Mouse (Mus musculus): ENCODE data around the gene Thnsl2. TPM values are rescaled to one million over a fixed set of nuclear protein-coding genes. Genes with fewer than 3 reads are reported as not detected.

The Thnsl2 gene
- total RNA-seq (2014; fragmentation: Nextera tagmentation) (not detected in 2 replicates), total RNA-seq (2017) (not detected in 2 replicates), polyA plus RNA-seq (2012) (not detected in 2 replicates)

GRCm38 (mm10) chr6:71143894-71144455, at the start of gene Thnsl2:
Thnsl2 (minus strand) TSS chr6:71144439.
- no peak within 1 kb of the TSS for H3K4me3 ChIP-seq (ENCODE audit: low read depth, low read length)
- no peaks in the 10 kb centered on the region for H3K4me1 ChIP-seq (ENCODE audit: insufficient read depth, low read depth, low read length)
- H3K36me3 ChIP-seq (replicated peaks): no peaks in the 10 kb centered on the region
- H3K9me3 ChIP-seq (replicated peaks): no peaks in the 10 kb centered on the region
- ATAC-seq (ENCODE audit: extremely low read depth, insufficient number of reproducible peaks, low FRiP score, poor library complexity, severe bottlenecking) (no peak), DNase-seq (ENCODE audit: low spot score) (no peak)
- H3K27me3 ChIP-seq (ENCODE audit: insufficient read depth, low read length): peaks cover 12% of the 10 kb centered on the region; the same call in 1 of the 2 replicates
- TF ChIP-seq TAL1 (conservative IDR thresholded peaks at IDR 0.05; ENCODE audit: low read depth, low read length): no peak
- TF ChIP-seq POLR2AphosphoS5 (IDR thresholded peaks at IDR 0.05; ENCODE audit: insufficient replicate concordance, low read depth, low read length): no peak
- TF ChIP-seq CTCF (IDR thresholded peaks at IDR 0.05; ENCODE audit: low read depth, low read length): no peak
- no peak for TF ChIP-seq GATA2 (IDR thresholded peaks at IDR 0.05; ENCODE audit: borderline replicate concordance, low read depth, low read length)
- no peak for TF ChIP-seq GATA1 (IDR thresholded peaks at IDR 0.05; ENCODE audit: borderline replicate concordance, low read length)

GRCm38 (mm10) chr6:71193151-71193740, 49.0 kb upstream of the Thnsl2 start:
- Histone ChIP-seq H3K27me3 (ENCODE audit: insufficient read depth, low read length) (peaks cover 10% of the 10 kb centered on the region), H3K4me3 (ENCODE audit: low read depth, low read length) (no peak overlapping the region), H3K4me1 (ENCODE audit: insufficient read depth, low read depth, low read length) (no peaks in the 10 kb centered on the region), H3K9me3 (replicated peaks) (no peaks in the 10 kb centered on the region), H3K36me3 (replicated peaks) (no peaks in the 10 kb centered on the region)
- ATAC-seq (ENCODE audit: extremely low read depth, insufficient number of reproducible peaks, low FRiP score, poor library complexity, severe bottlenecking) (no peak), DNase-seq (ENCODE audit: low spot score) (no peak)
- TF ChIP-seq GATA1 (IDR thresholded peaks at IDR 0.05; ENCODE audit: borderline replicate concordance, low read length) (no peak), POLR2AphosphoS5 (IDR thresholded peaks at IDR 0.05; ENCODE audit: insufficient replicate concordance, low read depth, low read length) (no peak), CTCF (IDR thresholded peaks at IDR 0.05; ENCODE audit: low read depth, low read length) (no peak), GATA2 (IDR thresholded peaks at IDR 0.05; ENCODE audit: borderline replicate concordance, low read depth, low read length) (no peak), TAL1 (conservative IDR thresholded peaks at IDR 0.05; ENCODE audit: low read depth, low read length) (no peak)

GRCm38 (mm10) chr6:71190501-71190900, 46.3 kb upstream of the Thnsl2 start:
- ATAC-seq (ENCODE audit: extremely low read depth, insufficient number of reproducible peaks, low FRiP score, poor library complexity, severe bottlenecking) (no peak), DNase-seq (ENCODE audit: low spot score) (no peak)
- Histone ChIP-seq H3K4me1 (ENCODE audit: insufficient read depth, low read depth, low read length) (no peaks in the 10 kb centered on the region), H3K36me3 (replicated peaks) (no peaks in the 10 kb centered on the region), H3K4me3 (ENCODE audit: low read depth, low read length) (no peak overlapping the region), H3K9me3 (replicated peaks) (no peaks in the 10 kb centered on the region), H3K27me3 (ENCODE audit: insufficient read depth, low read length) (peaks cover 8% of the 10 kb centered on the region; the same call in 1 of the 2 replicates)
- TF ChIP-seq GATA1 (IDR thresholded peaks at IDR 0.05; ENCODE audit: borderline replicate concordance, low read length): no peak
- no peak for TF ChIP-seq TAL1 (conservative IDR thresholded peaks at IDR 0.05; ENCODE audit: low read depth, low read length)
- TF ChIP-seq POLR2AphosphoS5 (IDR thresholded peaks at IDR 0.05; ENCODE audit: insufficient replicate concordance, low read depth, low read length): no peak
- no peak for TF ChIP-seq GATA2 (IDR thresholded peaks at IDR 0.05; ENCODE audit: borderline replicate concordance, low read depth, low read length)
- TF ChIP-seq CTCF (IDR thresholded peaks at IDR 0.05; ENCODE audit: low read depth, low read length): no peak

- no peak for ATAC-seq (ENCODE audit: extremely low read depth, insufficient number of reproducible peaks, low FRiP score, poor library complexity, severe bottlenecking)
- TF ChIP-seq GATA1 (IDR thresholded peaks at IDR 0.05; ENCODE audit: borderline replicate concordance, low read length) (no peak), TAL1 (conservative IDR thresholded peaks at IDR 0.05; ENCODE audit: low read depth, low read length) (no peak), GATA2 (IDR thresholded peaks at IDR 0.05; ENCODE audit: borderline replicate concordance, low read depth, low read length) (no peak), POLR2AphosphoS5 (IDR thresholded peaks at IDR 0.05; ENCODE audit: insufficient replicate concordance, low read depth, low read length) (no peak), CTCF (IDR thresholded peaks at IDR 0.05; ENCODE audit: low read depth, low read length) (no peak)
- DNase-seq (ENCODE audit: low spot score): no peak
- Histone ChIP-seq H3K36me3 (replicated peaks) (no peaks in the 10 kb centered on the region), H3K4me1 (ENCODE audit: insufficient read depth, low read depth, low read length) (no peaks in the 10 kb centered on the region), H3K27me3 (ENCODE audit: insufficient read depth, low read length) (peaks cover 10% of the 10 kb centered on the region; the same call in 1 of the 2 replicates), H3K4me3 (ENCODE audit: low read depth, low read length) (no peak overlapping the region), H3K9me3 (replicated peaks) (no peaks in the 10 kb centered on the region)
Measured at GRCm38 (mm10) chr6:71189578-71189977, 45.3 kb upstream of the Thnsl2 start.

GRCm38 (mm10) chr6:71184941-71185604, 40.8 kb upstream of the Thnsl2 start:
- Histone ChIP-seq H3K4me3 (ENCODE audit: low read depth, low read length) (no peak overlapping the region), H3K4me1 (ENCODE audit: insufficient read depth, low read depth, low read length) (no peaks in the 10 kb centered on the region), H3K36me3 (replicated peaks) (no peaks in the 10 kb centered on the region), H3K27me3 (ENCODE audit: insufficient read depth, low read length) (peaks cover 10% of the 10 kb centered on the region; the same call in 1 of the 2 replicates), H3K9me3 (replicated peaks) (no peaks in the 10 kb centered on the region)
- ATAC-seq (ENCODE audit: extremely low read depth, insufficient number of reproducible peaks, low FRiP score, poor library complexity, severe bottlenecking) (no peak), DNase-seq (ENCODE audit: low spot score) (no peak)
- no peak for TF ChIP-seq CTCF (IDR thresholded peaks at IDR 0.05; ENCODE audit: low read depth, low read length)
- no peak for TF ChIP-seq TAL1 (conservative IDR thresholded peaks at IDR 0.05; ENCODE audit: low read depth, low read length)
- no peak for TF ChIP-seq GATA2 (IDR thresholded peaks at IDR 0.05; ENCODE audit: borderline replicate concordance, low read depth, low read length)
- no peak for TF ChIP-seq GATA1 (IDR thresholded peaks at IDR 0.05; ENCODE audit: borderline replicate concordance, low read length)
- TF ChIP-seq POLR2AphosphoS5 (IDR thresholded peaks at IDR 0.05; ENCODE audit: insufficient replicate concordance, low read depth, low read length): no peak

GRCm38 (mm10) chr6:71180596-71180995, 36.4 kb upstream of the Thnsl2 start:
- DNase-seq (ENCODE audit: low spot score) (no peak), ATAC-seq (ENCODE audit: extremely low read depth, insufficient number of reproducible peaks, low FRiP score, poor library complexity, severe bottlenecking) (no peak)
- Histone ChIP-seq H3K27me3 (ENCODE audit: insufficient read depth, low read length) (peaks cover 2% of the 10 kb centered on the region; the same call in 1 of the 2 replicates), H3K4me1 (ENCODE audit: insufficient read depth, low read depth, low read length) (no peaks in the 10 kb centered on the region), H3K36me3 (replicated peaks) (no peaks in the 10 kb centered on the region), H3K9me3 (replicated peaks) (no peaks in the 10 kb centered on the region), H3K4me3 (ENCODE audit: low read depth, low read length) (no peak overlapping the region)
- TF ChIP-seq POLR2AphosphoS5 (IDR thresholded peaks at IDR 0.05; ENCODE audit: insufficient replicate concordance, low read depth, low read length): no peak
- TF ChIP-seq CTCF (IDR thresholded peaks at IDR 0.05; ENCODE audit: low read depth, low read length): no peak
- TF ChIP-seq GATA2 (IDR thresholded peaks at IDR 0.05; ENCODE audit: borderline replicate concordance, low read depth, low read length): no peak
- TF ChIP-seq TAL1 (conservative IDR thresholded peaks at IDR 0.05; ENCODE audit: low read depth, low read length): no peak
- no peak for TF ChIP-seq GATA1 (IDR thresholded peaks at IDR 0.05; ENCODE audit: borderline replicate concordance, low read length)
